Mouse (Mus musculus) C2C12 (cell line): ENCODE results near the gene P4ha1.

Source experiments
- CTCF ChIP-seq: IDR thresholded peaks from one replicate; pipeline ENCODE4 v1.5.1; 2011; ENCODE audit not compliant: control insufficient read depth, insufficient read depth, insufficient read length
- MAX ChIP-seq: IDR thresholded peaks from one replicate; pipeline ENCODE4 v1.6.1; 2011; ENCODE audit warnings: mild to moderate bottlenecking, control low read depth
- USF1 ChIP-seq: IDR thresholded peaks from one replicate; pipeline ENCODE4 v1.6.1; 2011; ENCODE audit warnings: low read depth, mild to moderate bottlenecking, control low read depth, moderate library complexity

DNA sequence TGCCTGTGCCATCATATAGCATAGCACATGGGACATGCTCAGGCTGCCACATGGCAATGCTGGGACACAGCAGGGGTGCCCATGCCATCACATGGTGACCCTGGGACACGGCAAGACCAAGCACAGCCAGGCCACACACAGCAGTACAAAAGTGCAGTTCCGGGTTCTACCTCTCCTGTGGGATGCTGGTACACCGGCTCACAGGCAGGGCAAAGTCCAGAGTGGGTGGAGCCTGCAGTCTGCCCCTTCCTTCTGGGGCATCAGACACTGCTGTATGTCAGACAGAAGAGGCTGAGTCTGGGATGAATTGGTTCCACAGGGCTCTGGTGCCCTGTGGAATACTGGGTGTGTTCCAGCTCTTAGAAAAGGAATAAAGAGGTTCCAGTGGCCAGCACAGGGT is 31.6 kb upstream of the P4ha1 start:
- TF ChIP-seq MAX (no peak), USF1 (no peak), CTCF (no peak)
